Mouse (Mus musculus): ENCODE data around the gene A530032D15Rik.
"Not testable (repeated sequence)": the region's sequence is repeated elsewhere in the genome, so short reads cannot be mapped to it uniquely, and the experiment has no call there.

The A530032D15Rik gene

GRCm38 (mm10) chr1:85109753-85110152, at the start of gene A530032D15Rik:
Gene A530032D15Rik, minus strand, starts transcription at chr1:85109853.
- CTCF ChIA-PET = not testable (repeated sequence)

- CTCF ChIA-PET = not testable (repeated sequence)
These were observed 45.5 kb upstream of the A530032D15Rik start for GRCm38 (mm10) chr1:85155151-85155550.

GRCm38 (mm10) chr1:85133671-85134070, 24.0 kb upstream of the A530032D15Rik start:
- CTCF ChIA-PET = not testable (repeated sequence)

GRCm38 (mm10) chr1:85121841-85122240, 12.2 kb upstream of the A530032D15Rik start:
- CTCF ChIA-PET = not testable (repeated sequence)

- CTCF ChIA-PET = not testable (repeated sequence)
These were observed 8.7 kb upstream of the A530032D15Rik start for GRCm38 (mm10) chr1:85118341-85118740.

- CTCF ChIA-PET = not testable (repeated sequence)
These were observed 7.9 kb upstream of the A530032D15Rik start for GRCm38 (mm10) chr1:85117537-85117936.

GRCm38 (mm10) chr1:85114666-85115402, 5.2 kb upstream of the A530032D15Rik start:
- CTCF ChIA-PET = not testable (repeated sequence)

- CTCF ChIA-PET = not testable (repeated sequence)
These were observed 4.4 kb upstream of the A530032D15Rik start for GRCm38 (mm10) chr1:85114078-85114477.

- CTCF ChIA-PET = not testable (repeated sequence)
These were observed 3.2 kb upstream of the A530032D15Rik start for GRCm38 (mm10) chr1:85112889-85113288.

GRCm38 (mm10) chr1:85112266-85112665, 2.6 kb upstream of the A530032D15Rik start:
- CTCF ChIA-PET = not testable (repeated sequence)

GRCm38 (mm10) chr1:85111572-85111971, 1.9 kb upstream of the A530032D15Rik start:
- CTCF ChIA-PET = not testable (repeated sequence)

GRCm38 (mm10) chr1:85110876-85111275, 1.2 kb upstream of the A530032D15Rik start:
- CTCF ChIA-PET = not testable (repeated sequence)

- CTCF ChIA-PET = not testable (repeated sequence)
These were observed 3.6 kb downstream of the A530032D15Rik start for GRCm38 (mm10) chr1:85106013-85106412.

- CTCF ChIA-PET = not testable (repeated sequence)
These were observed 4.3 kb downstream of the A530032D15Rik start for GRCm38 (mm10) chr1:85105336-85105735.

- CTCF ChIA-PET = not testable (repeated sequence)
These were observed 7.9 kb downstream of the A530032D15Rik start for GRCm38 (mm10) chr1:85101754-85102153.

GRCm38 (mm10) chr1:85099864-85100263, 9.8 kb downstream of the A530032D15Rik start, which contains the start of gene Gm10553:
Gene Gm10553, plus strand, starts transcription at chr1:85100164.
- CTCF ChIA-PET = not testable (repeated sequence)

GRCm38 (mm10) chr1:85099081-85099480, 10.6 kb downstream of the A530032D15Rik start:
- CTCF ChIA-PET = not testable (repeated sequence)

GRCm38 (mm10) chr1:85093011-85093572, 16.6 kb downstream of the A530032D15Rik start:
- CTCF ChIA-PET = not testable (repeated sequence)

GRCm38 (mm10) chr1:85092169-85092568, 17.5 kb downstream of the A530032D15Rik start:
- CTCF ChIA-PET = not testable (repeated sequence)

GRCm38 (mm10) chr1:85086211-85086610, 23.4 kb downstream of the A530032D15Rik start:
- CTCF ChIA-PET = not testable (repeated sequence)

GRCm38 (mm10) chr1:85084803-85085202, 24.9 kb downstream of the A530032D15Rik start:
- CTCF ChIA-PET = not testable (repeated sequence)

- CTCF ChIA-PET = not testable (repeated sequence)
These were observed 36.6 kb downstream of the A530032D15Rik start for GRCm38 (mm10) chr1:85073099-85073498.

GRCm38 (mm10) chr1:85071690-85072089, 38.0 kb downstream of the A530032D15Rik start:
- CTCF ChIA-PET = not testable (repeated sequence)

- CTCF ChIA-PET = not testable (repeated sequence)
These were observed 73.9 kb downstream of the A530032D15Rik start for GRCm38 (mm10) chr1:85035801-85036200.
